Mouse (Mus musculus) brain, embryonic 14.5 days (tissue): ENCODE results near the gene Atrip.

ENCODE experiments used
- CTCF ChIP-seq: fragments of 200-500 bp; IDR thresholded peaks from 2 replicates; pipeline ENCODE4 v1.5.1; 2012; ENCODE audit warnings: inconsistent platforms, mild to moderate bottlenecking, moderate library complexity, borderline replicate concordance; ENCODE audit not compliant: insufficient read depth, insufficient read length; ENCODE audit errors: extremely low read depth
- POLR2A ChIP-seq: fragments of 200-500 bp; IDR thresholded peaks from 2 replicates; pipeline ENCODE4 v1.6.1; 2012; ENCODE audit warnings: mild to moderate bottlenecking, inconsistent platforms, borderline replicate concordance; ENCODE audit not compliant: poor library complexity, insufficient read depth, insufficient read length, severe bottlenecking; ENCODE audit errors: extremely low read depth

DNA sequence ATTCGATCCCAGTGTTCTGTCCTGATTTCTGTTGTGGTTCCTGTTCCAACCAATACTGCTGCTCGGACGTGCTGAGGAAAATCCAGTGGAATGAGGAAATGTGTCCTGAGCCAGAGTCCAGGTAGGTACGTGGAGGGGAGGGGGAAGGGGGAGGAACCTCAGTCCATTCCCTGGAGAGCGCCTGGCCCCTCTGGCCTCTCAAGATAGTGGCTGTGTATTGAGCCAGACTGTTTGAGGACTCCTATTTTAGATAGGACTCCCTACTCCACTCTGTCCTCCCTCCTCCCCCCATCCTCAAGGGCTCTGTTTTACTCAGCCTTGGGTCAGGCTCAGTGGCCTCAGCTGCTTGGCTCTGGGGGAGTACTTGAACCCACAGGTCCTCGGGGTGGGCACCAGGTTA lies 33.0 kb downstream of the Atrip start:
- TF ChIP-seq CTCF (no peak), POLR2A (no peak)
